Mouse (Mus musculus) limb, embryonic 10.5 days (tissue): ENCODE results near the gene B4galt7. TPM values are rescaled to one million over a fixed set of nuclear protein-coding genes. Genes with fewer than 3 reads are reported as not detected.

ENCODE experiments used
- DNase-seq: peaks from one replicate; pipeline ENCODE4 v3.0.0-alpha.2; 2017; ENCODE audit warnings: low spot score
- H3K27ac ChIP-seq: fragments of 300-500 bp; sonication (generic); 2 replicates; pipeline ENCODE4 v1.5.1; 2016; ENCODE audit warnings: mild to moderate bottlenecking
- H3K27me3 ChIP-seq: fragments of 300-500 bp; sonication (generic); 2 replicates; pipeline ENCODE4 v1.6.1; 2016; ENCODE audit warnings: low read depth, mild to moderate bottlenecking; ENCODE audit not compliant: poor library complexity, severe bottlenecking
- H3K36me3 ChIP-seq: fragments of 300-500 bp; sonication (generic); 2 replicates; pipeline ENCODE4 v1.6.1; 2016; ENCODE audit warnings: mild to moderate bottlenecking, moderate library complexity
- H3K4me1 ChIP-seq: fragments of 300-500 bp; sonication (generic); 2 replicates; pipeline ENCODE4 v1.6.1; 2016
- H3K4me3 ChIP-seq: fragments of 300-500 bp; sonication (generic); 2 replicates; pipeline ENCODE4 v1.5.1; 2016; ENCODE audit warnings: mild to moderate bottlenecking, moderate library complexity
- H3K9me3 ChIP-seq: fragments of 300-500 bp; sonication (generic); replicated peaks from 2 replicates; pipeline ENCODE4 v1.6.1; 2016; ENCODE audit warnings: mild to moderate bottlenecking
- WGBS: fragments of 180-500 bp; shearing (Covaris S2); methylation state at CpG from one replicate; pipeline ENCODE4 v1.1.7; 2016; 5-methylcytosine and 5-hydroxymethylcytosine counted together
- polyA plus RNA-seq: library from polyadenylated mRNA; unstranded; fragments of >200 nt; fragmentation: Nextera tagmentation; extraction: Ambion mirVana; gene quantifications from 2 replicates; pipeline ENCODE4 v1.2.1, GENCODE M21; 2016

B4galt7 gene
- polyA plus RNA-seq, 1 experiment from 2014 or later: 31.6 TPM

GRCm38 (mm10) chr13:55644525-55644924, 44.8 kb downstream of the B4galt7 start:
- WGBS: 96% methylated on average over 2 of the region's 2 CpGs
- no peaks in the 10 kb centered on the region for H3K9me3 ChIP-seq
- H3K27ac ChIP-seq: no peak overlapping the region
- H3K4me1 ChIP-seq: no peaks in the 10 kb centered on the region
- no peaks in the 10 kb centered on the region for H3K27me3 ChIP-seq
- no peak overlapping the region for H3K4me3 ChIP-seq
- H3K36me3 ChIP-seq: peaks cover 87% of the 10 kb centered on the region
- no peak for DNase-seq

- peaks cover 100% of the 10 kb centered on the region for H3K36me3 ChIP-seq
- no peaks in the 10 kb centered on the region for H3K9me3 ChIP-seq
- 90% methylated on average over 12 of the region's 12 CpGs for WGBS
- no peaks in the 10 kb centered on the region for H3K27me3 ChIP-seq
- no peak overlapping the region for H3K4me3 ChIP-seq
- no peak for DNase-seq
- no peak overlapping the region for H3K27ac ChIP-seq
- H3K4me1 ChIP-seq: no peaks in the 10 kb centered on the region
These were observed 50.4 kb downstream of the B4galt7 start for GRCm38 (mm10) chr13:55650098-55650497.

- Histone ChIP-seq H3K9me3 (no peaks in the 10 kb centered on the region), H3K27ac (no peak overlapping the region), H3K4me1 (no peaks in the 10 kb centered on the region), H3K4me3 (no peak overlapping the region), H3K27me3 (no peaks in the 10 kb centered on the region), H3K36me3 (peaks cover 100% of the 10 kb centered on the region)
- 88% methylated on average over 6 of the region's 6 CpGs for WGBS
- DNase-seq: no peak
These were observed 51.3 kb downstream of the B4galt7 start for GRCm38 (mm10) chr13:55650980-55651379.

Other genes starting within 250 kb of the B4galt7 start
- gene Lman2, start 237.1 kb upstream of the B4galt7 start, polyA plus RNA-seq: 112 and 113 TPM in 2 replicates
- 0.70 and 1.1 TPM in 2 replicates for gene Rgs14, start 230.2 kb upstream of the B4galt7 start, polyA plus RNA-seq
- not detected in 2 replicates for gene Slc34a1, start 201.7 kb upstream of the B4galt7 start, polyA plus RNA-seq
- not detected in 2 replicates for gene Pfn3, start 184.7 kb upstream of the B4galt7 start, polyA plus RNA-seq
- gene F12, start 173.1 kb upstream of the B4galt7 start, polyA plus RNA-seq: 0.14 TPM in 1 of 2 replicates, not detected in the other
- 63.6 and 71.1 TPM in 2 replicates for gene Grk6, start 154.8 kb upstream of the B4galt7 start, polyA plus RNA-seq
- gene Prr7, start 135.6 kb upstream of the B4galt7 start, polyA plus RNA-seq: 0.34 and 0.35 TPM in 2 replicates
- 346 and 417 TPM in 2 replicates for gene Dbn1, start 111.8 kb upstream of the B4galt7 start, polyA plus RNA-seq
- gene Pdlim7, start 86.2 kb upstream of the B4galt7 start, polyA plus RNA-seq: 202 and 206 TPM in 2 replicates
- 2.7 and 2.9 TPM in 2 replicates for gene Dok3, start 70.6 kb upstream of the B4galt7 start, polyA plus RNA-seq
- gene Ddx41, start 63.2 kb upstream of the B4galt7 start, polyA plus RNA-seq: 94.0 and 102 TPM in 2 replicates
- gene Fam193b, start 28.8 kb upstream of the B4galt7 start, polyA plus RNA-seq: 65.8 and 70.7 TPM in 2 replicates
- gene Tmed9, start 26.2 kb upstream of the B4galt7 start, polyA plus RNA-seq: 111 and 123 TPM in 2 replicates
- 48.1 and 53.3 TPM in 2 replicates for gene Caml, start 23.1 kb downstream of the B4galt7 start, polyA plus RNA-seq
- gene Ddx46, start 35.1 kb downstream of the B4galt7 start, polyA plus RNA-seq: 41.5 and 45.6 TPM in 2 replicates
- gene B230219D22Rik, start 93.2 kb downstream of the B4galt7 start, polyA plus RNA-seq: 55.5 and 65.2 TPM in 2 replicates
- gene Txndc15, start 114.8 kb downstream of the B4galt7 start, polyA plus RNA-seq: 65.9 and 76.8 TPM in 2 replicates
- gene Pcbd2, start 127.5 kb downstream of the B4galt7 start, polyA plus RNA-seq: 43.7 and 44.4 TPM in 2 replicates
- gene Catsper3, start 184.7 kb downstream of the B4galt7 start, polyA plus RNA-seq: 0.25 TPM in 1 of 2 replicates, not detected in the other
- gene Pitx1, start 236.3 kb downstream of the B4galt7 start, polyA plus RNA-seq: 77.9 and 151 TPM in 2 replicates